Mouse (Mus musculus) 3134 (cell line): ENCODE measurements around the gene Sdhb.

Experiments
- DNase-seq: peaks from one replicate; pipeline ENCODE4 v3.0.0-alpha.2; 2011; ENCODE audit warnings: low spot score; ENCODE audit not compliant: insufficient read length; ENCODE audit errors: extremely low read depth

The Sdhb gene

DNA sequence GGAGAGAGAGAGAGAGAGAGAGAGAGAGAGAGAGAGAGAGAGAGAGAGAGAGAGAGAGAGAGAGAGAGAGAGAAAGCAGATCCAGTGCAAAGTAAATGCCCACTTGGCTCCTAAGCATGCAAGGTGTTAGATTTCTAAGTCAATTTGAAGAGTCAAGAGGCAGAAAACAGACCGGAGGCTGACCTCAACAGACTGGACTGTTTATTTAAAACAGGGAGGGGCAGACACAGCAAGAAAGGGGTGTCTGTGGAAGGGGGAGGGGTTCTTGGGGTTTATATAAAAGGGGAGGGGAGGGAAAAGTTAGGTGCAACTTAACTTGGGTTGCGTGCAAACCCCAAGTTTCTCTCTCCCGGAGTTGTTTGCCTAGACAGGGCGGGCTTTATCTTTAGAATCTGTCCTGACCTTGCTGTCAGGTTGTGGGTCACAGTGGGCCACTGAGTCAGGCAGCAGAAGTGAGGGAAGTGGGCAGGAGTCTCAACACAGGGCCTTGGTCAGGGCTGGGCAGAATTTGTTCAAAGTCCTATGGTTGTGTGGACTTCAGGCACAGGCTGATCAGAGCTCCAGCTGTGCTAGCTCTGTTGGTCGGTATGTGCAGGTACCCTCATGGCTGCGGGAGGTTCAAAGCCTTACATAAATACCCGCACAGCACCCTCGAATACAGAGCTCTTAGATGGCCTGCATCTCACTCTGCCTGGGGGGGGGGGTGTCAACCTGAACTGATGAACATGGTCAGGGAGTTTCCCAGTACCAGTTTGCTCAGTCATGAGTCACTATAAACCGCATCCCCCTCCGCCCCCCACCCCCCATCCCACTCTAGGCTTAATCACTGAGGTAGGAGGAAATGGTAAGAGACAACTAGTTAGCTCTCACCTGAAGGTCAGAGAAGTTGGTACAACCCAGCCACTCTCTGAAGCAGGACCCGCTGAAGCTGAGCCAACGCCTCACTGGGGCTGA is 13.2 kb upstream of the Sdhb start:
- DNase-seq: peak; percentile 71

GRCm38 (mm10) chr4:140948481-140948880 is 12.5 kb upstream of the Sdhb start:
- DNase-seq: no peak

DNA sequence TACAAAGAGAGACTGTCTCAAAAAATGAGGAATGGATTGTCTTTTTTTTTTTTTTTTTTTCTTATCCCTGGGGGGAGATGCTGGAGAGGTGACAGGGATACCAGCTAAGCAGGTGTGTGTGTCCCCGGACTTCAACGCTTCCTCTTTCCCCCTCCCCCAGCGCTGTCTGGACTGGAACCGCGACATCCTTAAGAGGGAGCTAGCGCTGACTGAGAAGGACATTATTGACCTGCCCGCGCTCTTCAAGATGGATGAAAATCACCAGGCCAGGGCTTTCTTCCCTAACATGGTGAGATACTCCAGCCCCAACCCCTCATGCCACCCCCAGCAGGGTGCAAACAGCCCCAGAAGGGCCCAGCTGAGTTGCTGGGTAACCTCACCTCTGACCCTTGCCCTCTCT is 12.0 kb upstream of the Sdhb start:
- no peak for DNase-seq

DNA sequence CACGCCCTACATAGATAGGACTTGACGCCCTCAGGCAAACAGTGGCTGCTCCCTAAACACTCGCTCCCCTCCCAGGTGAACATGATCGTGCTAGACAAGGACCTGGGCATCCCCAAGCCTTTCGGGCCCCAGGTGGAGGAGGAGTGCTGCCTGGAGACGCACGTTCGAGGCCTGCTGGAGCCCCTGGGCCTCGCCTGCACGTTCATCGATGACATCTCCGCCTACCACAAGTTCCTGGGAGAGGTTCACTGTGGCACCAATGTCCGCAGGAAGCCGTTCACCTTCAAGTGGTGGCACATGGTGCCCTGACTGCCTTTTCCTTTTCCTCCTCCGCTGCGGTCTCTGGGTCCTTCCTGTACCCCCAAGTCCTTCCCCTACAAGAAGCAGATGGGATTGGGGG is 11.4 kb upstream of the Sdhb start:
- DNase-seq: no peak

- no peak for DNase-seq
Observed at GRCm38 (mm10) chr4:140950574-140950973, 10.4 kb upstream of the Sdhb start.

- DNase-seq: no peak
Observed at GRCm38 (mm10) chr4:140951861-140952641, 9.0 kb upstream of the Sdhb start.

GRCm38 (mm10) chr4:140957131-140957702 is 3.8 kb upstream of the Sdhb start:
- no peak for DNase-seq

- peak; percentile 47 for DNase-seq
Observed at GRCm38 (mm10) chr4:140957725-140958124, 3.3 kb upstream of the Sdhb start.

- no peak for DNase-seq
Observed at GRCm38 (mm10) chr4:140958319-140958718, 2.7 kb upstream of the Sdhb start.

DNA sequence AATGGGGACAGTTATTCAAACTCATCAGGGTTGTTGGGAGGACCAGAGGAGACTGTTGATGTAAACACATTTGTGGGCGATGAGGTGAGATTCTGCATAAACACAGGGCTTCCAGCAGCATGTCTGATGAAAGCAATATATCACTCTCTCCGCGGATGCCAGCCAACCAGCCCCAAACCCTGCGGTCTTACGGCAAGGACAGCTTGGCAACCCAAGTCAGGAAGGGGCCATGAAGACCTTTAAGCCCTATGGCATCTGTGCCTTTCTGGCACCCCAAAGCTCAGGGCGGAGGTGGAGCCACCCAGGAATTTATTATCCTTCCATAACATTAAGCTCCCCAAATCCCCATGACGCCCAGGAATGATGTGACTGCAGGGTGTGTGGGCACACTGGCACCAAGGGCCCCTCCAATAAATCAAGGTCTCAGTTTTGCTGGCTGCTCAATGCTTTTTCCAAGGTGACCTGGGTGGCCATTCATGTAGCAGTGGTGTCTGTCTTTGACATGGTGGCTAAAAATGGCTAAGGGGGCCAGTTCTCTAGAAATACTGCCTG is 1.8 kb upstream of the Sdhb start:
- DNase-seq: no peak

GRCm38 (mm10) chr4:140959715-140960479 is 1.1 kb upstream of the Sdhb start:
- DNase-seq: no peak

- no peak for DNase-seq
Observed at GRCm38 (mm10) chr4:140961467-140962206, 634 bp downstream of the Sdhb start.

- DNase-seq: no peak
Observed at GRCm38 (mm10) chr4:140962207-140962909, 1.4 kb downstream of the Sdhb start.

DNA sequence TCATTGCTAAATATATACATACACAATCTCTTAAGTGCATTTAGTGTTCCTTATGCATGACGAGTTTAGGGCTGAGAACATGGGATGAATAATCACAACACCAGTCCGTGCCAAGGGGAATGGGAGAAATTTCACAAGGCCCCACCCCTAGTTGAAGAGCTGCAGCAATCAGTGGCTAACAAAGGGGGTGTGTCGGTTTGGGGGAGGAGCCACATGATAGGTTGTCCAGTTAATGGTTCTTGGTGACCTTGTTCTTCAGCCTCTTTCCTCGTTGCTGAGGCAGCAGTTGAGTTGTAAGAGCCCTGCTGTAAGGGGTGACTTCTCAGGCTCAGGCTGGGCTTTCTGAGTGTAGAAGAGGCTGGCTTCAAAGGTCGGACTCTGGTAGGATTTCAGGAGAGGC is 1.9 kb downstream of the Sdhb start:
- peak; percentile 39 for DNase-seq

GRCm38 (mm10) chr4:140963941-140964597 is 3.1 kb downstream of the Sdhb start:
- DNase-seq: no peak

- DNase-seq: peak; percentile 52
Observed at GRCm38 (mm10) chr4:140964620-140965019, 3.6 kb downstream of the Sdhb start.

GRCm38 (mm10) chr4:140967386-140968159 is 6.6 kb downstream of the Sdhb start:
- no peak for DNase-seq

GRCm38 (mm10) chr4:140971691-140972090 is 10.7 kb downstream of the Sdhb start:
- DNase-seq: no peak
